Mouse (Mus musculus): ENCODE results near the gene Stim1. TPM values are rescaled to one million over a fixed set of nuclear protein-coding genes. Genes with fewer than 3 reads are reported as not detected.

The Stim1 gene
- polyA plus RNA-seq, 1 experiment from 2014 or later, result 36.4 TPM

GRCm38 (mm10) chr7:102302471-102302870 is 34.9 kb downstream of the Stim1 start:
- 93% methylated on average over 4 of the region's 4 CpGs for WGBS
- ATAC-seq (ENCODE audit: low read depth), result no peak

GRCm38 (mm10) chr7:102305596-102305995 is 38.0 kb downstream of the Stim1 start:
- no peak for ATAC-seq (ENCODE audit: low read depth)
- no peaks in the 10 kb centered on the region for H3K36me3 ChIP-seq (ENCODE audit: control insufficient read depth, insufficient read depth, low read length)
- no peak for DNase-seq (ENCODE audit: low spot score)
- no peak overlapping the region for H3K4me3 ChIP-seq (ENCODE audit: low read depth, low read length)
- H3K9me3 ChIP-seq (ENCODE audit: control insufficient read depth, low read length), result no peaks in the 10 kb centered on the region
- 87% methylated on average over 2 of the region's 2 CpGs for WGBS
- no peak overlapping the region for H3K27ac ChIP-seq (replicated peaks; ENCODE audit: low read depth, low read length)
- no peak overlapping the region for H3K9ac ChIP-seq (ENCODE audit: low read depth, low read length)
- H3K27me3 ChIP-seq (replicated peaks; ENCODE audit: control insufficient read depth, insufficient read depth, low read length), result no peaks in the 10 kb centered on the region
- H3K4me2 ChIP-seq (ENCODE audit: low read depth, low read length), result no peak overlapping the region
- H3K4me1 ChIP-seq (ENCODE audit: control insufficient read depth, insufficient read depth, low read length), result no peaks in the 10 kb centered on the region

More at GRCm38 (mm10) chr7:102302471-102302870, 34.9 kb downstream of the Stim1 start:
- H3K9me3 ChIP-seq (ENCODE audit: control insufficient read depth, low read length), result no peaks in the 10 kb centered on the region
- no peak overlapping the region for H3K9ac ChIP-seq (ENCODE audit: low read depth, low read length)
- H3K4me2 ChIP-seq (ENCODE audit: low read depth, low read length), result no peak overlapping the region
- no peaks in the 10 kb centered on the region for H3K4me1 ChIP-seq (ENCODE audit: control insufficient read depth, insufficient read depth, low read length)
- DNase-seq (ENCODE audit: low spot score), result no peak
- no peaks in the 10 kb centered on the region for H3K36me3 ChIP-seq (ENCODE audit: control insufficient read depth, insufficient read depth, low read length)
- H3K27me3 ChIP-seq (replicated peaks; ENCODE audit: control insufficient read depth, insufficient read depth, low read length), result no peaks in the 10 kb centered on the region
- H3K27ac ChIP-seq (replicated peaks; ENCODE audit: low read depth, low read length), result no peak overlapping the region
- H3K4me3 ChIP-seq (ENCODE audit: low read depth, low read length), result no peak overlapping the region

GRCm38 (mm10) chr7:102310266-102310665 is 42.7 kb downstream of the Stim1 start:
- Histone ChIP-seq H3K4me2 (ENCODE audit: low read depth, low read length) (no peak overlapping the region), H3K4me1 (ENCODE audit: control insufficient read depth, insufficient read depth, low read length) (no peaks in the 10 kb centered on the region), H3K27ac (replicated peaks; ENCODE audit: low read depth, low read length) (no peak overlapping the region), H3K36me3 (ENCODE audit: control insufficient read depth, insufficient read depth, low read length) (no peaks in the 10 kb centered on the region), H3K27me3 (replicated peaks; ENCODE audit: control insufficient read depth, insufficient read depth, low read length) (no peaks in the 10 kb centered on the region), H3K9ac (ENCODE audit: low read depth, low read length) (no peak overlapping the region), H3K4me3 (ENCODE audit: low read depth, low read length) (no peak overlapping the region), H3K9me3 (ENCODE audit: control insufficient read depth, low read length) (no peaks in the 10 kb centered on the region)
- DNase-seq (ENCODE audit: low spot score) (no peak), ATAC-seq (ENCODE audit: low read depth) (no peak)

GRCm38 (mm10) chr7:102310821-102311220 is 43.2 kb downstream of the Stim1 start:
- DNase-seq (ENCODE audit: low spot score), result no peak
- no peak for ATAC-seq (ENCODE audit: low read depth)
- Histone ChIP-seq H3K9me3 (ENCODE audit: control insufficient read depth, low read length) (no peaks in the 10 kb centered on the region), H3K4me2 (ENCODE audit: low read depth, low read length) (no peak overlapping the region), H3K27ac (replicated peaks; ENCODE audit: low read depth, low read length) (no peak overlapping the region), H3K36me3 (ENCODE audit: control insufficient read depth, insufficient read depth, low read length) (no peaks in the 10 kb centered on the region), H3K4me1 (ENCODE audit: control insufficient read depth, insufficient read depth, low read length) (no peaks in the 10 kb centered on the region), H3K27me3 (replicated peaks; ENCODE audit: control insufficient read depth, insufficient read depth, low read length) (no peaks in the 10 kb centered on the region), H3K4me3 (ENCODE audit: low read depth, low read length) (no peak overlapping the region), H3K9ac (ENCODE audit: low read depth, low read length) (no peak overlapping the region)
- 61% methylated on average over 5 of the region's 5 CpGs for WGBS

- Histone ChIP-seq H3K9me3 (ENCODE audit: control insufficient read depth, low read length) (no peaks in the 10 kb centered on the region), H3K27ac (replicated peaks; ENCODE audit: low read depth, low read length) (no peak overlapping the region), H3K4me3 (ENCODE audit: low read depth, low read length) (no peak overlapping the region), H3K27me3 (replicated peaks; ENCODE audit: control insufficient read depth, insufficient read depth, low read length) (no peaks in the 10 kb centered on the region), H3K4me2 (ENCODE audit: low read depth, low read length) (no peak overlapping the region), H3K4me1 (ENCODE audit: control insufficient read depth, insufficient read depth, low read length) (no peaks in the 10 kb centered on the region), H3K36me3 (ENCODE audit: control insufficient read depth, insufficient read depth, low read length) (no peaks in the 10 kb centered on the region), H3K9ac (ENCODE audit: low read depth, low read length) (no peak overlapping the region)
- 76% methylated on average over 4 of the region's 4 CpGs for whole genome bisulfite sequencing
- ATAC-seq (ENCODE audit: low read depth), result no peak
- DNase-seq (ENCODE audit: low spot score), result no peak
Observed at GRCm38 (mm10) chr7:102312840-102313534, 45.4 kb downstream of the Stim1 start.

- no peak overlapping the region for H3K4me3 ChIP-seq (ENCODE audit: low read depth, low read length)
- no peak overlapping the region for H3K9ac ChIP-seq (ENCODE audit: low read depth, low read length)
- no peaks in the 10 kb centered on the region for H3K9me3 ChIP-seq (ENCODE audit: control insufficient read depth, low read length)
- no peaks in the 10 kb centered on the region for H3K36me3 ChIP-seq (ENCODE audit: control insufficient read depth, insufficient read depth, low read length)
- ATAC-seq (ENCODE audit: low read depth), result no peak
- no peak overlapping the region for H3K27ac ChIP-seq (replicated peaks; ENCODE audit: low read depth, low read length)
- no peak overlapping the region for H3K4me2 ChIP-seq (ENCODE audit: low read depth, low read length)
- DNase-seq (ENCODE audit: low spot score), result no peak
- no peaks in the 10 kb centered on the region for H3K27me3 ChIP-seq (replicated peaks; ENCODE audit: control insufficient read depth, insufficient read depth, low read length)
- 59% methylated on average over 2 of the region's 2 CpGs for WGBS
- H3K4me1 ChIP-seq (ENCODE audit: control insufficient read depth, insufficient read depth, low read length), result no peaks in the 10 kb centered on the region
Observed at GRCm38 (mm10) chr7:102313535-102313863, 45.9 kb downstream of the Stim1 start.

- Histone ChIP-seq H3K9ac (ENCODE audit: low read depth, low read length) (no peak overlapping the region), H3K4me1 (ENCODE audit: control insufficient read depth, insufficient read depth, low read length) (no peaks in the 10 kb centered on the region), H3K4me3 (ENCODE audit: low read depth, low read length) (no peak overlapping the region), H3K4me2 (ENCODE audit: low read depth, low read length) (no peak overlapping the region), H3K27me3 (replicated peaks; ENCODE audit: control insufficient read depth, insufficient read depth, low read length) (no peaks in the 10 kb centered on the region), H3K36me3 (ENCODE audit: control insufficient read depth, insufficient read depth, low read length) (no peaks in the 10 kb centered on the region), H3K27ac (replicated peaks; ENCODE audit: low read depth, low read length) (no peak overlapping the region), H3K9me3 (ENCODE audit: control insufficient read depth, low read length) (no peaks in the 10 kb centered on the region)
- 26% methylated on average over 1 of the region's 1 CpGs for WGBS
- DNase-seq (ENCODE audit: low spot score) (no peak), ATAC-seq (ENCODE audit: low read depth) (no peak)
Observed at GRCm38 (mm10) chr7:102314107-102314506, 46.5 kb downstream of the Stim1 start.

- no peak for DNase-seq (ENCODE audit: low spot score)
- H3K4me3 ChIP-seq (ENCODE audit: low read depth, low read length), result no peak overlapping the region
- H3K9me3 ChIP-seq (ENCODE audit: control insufficient read depth, low read length), result no peaks in the 10 kb centered on the region
- no peaks in the 10 kb centered on the region for H3K4me1 ChIP-seq (ENCODE audit: control insufficient read depth, insufficient read depth, low read length)
- no peaks in the 10 kb centered on the region for H3K36me3 ChIP-seq (ENCODE audit: control insufficient read depth, insufficient read depth, low read length)
- no peak overlapping the region for H3K27ac ChIP-seq (replicated peaks; ENCODE audit: low read depth, low read length)
- H3K4me2 ChIP-seq (ENCODE audit: low read depth, low read length), result no peak overlapping the region
- no peaks in the 10 kb centered on the region for H3K27me3 ChIP-seq (replicated peaks; ENCODE audit: control insufficient read depth, insufficient read depth, low read length)
- H3K9ac ChIP-seq (ENCODE audit: low read depth, low read length), result no peak overlapping the region
- no peak for ATAC-seq (ENCODE audit: low read depth)
Observed at GRCm38 (mm10) chr7:102314908-102315307, 47.3 kb downstream of the Stim1 start.

- WGBS, result 60% methylated on average over 7 of the region's 7 CpGs
- Histone ChIP-seq H3K4me3 (ENCODE audit: low read depth, low read length) (no peak overlapping the region), H3K9me3 (ENCODE audit: control insufficient read depth, low read length) (no peaks in the 10 kb centered on the region), H3K36me3 (ENCODE audit: control insufficient read depth, insufficient read depth, low read length) (no peaks in the 10 kb centered on the region), H3K27ac (replicated peaks; ENCODE audit: low read depth, low read length) (no peak overlapping the region), H3K4me2 (ENCODE audit: low read depth, low read length) (no peak overlapping the region), H3K4me1 (ENCODE audit: control insufficient read depth, insufficient read depth, low read length) (no peaks in the 10 kb centered on the region), H3K9ac (ENCODE audit: low read depth, low read length) (no peak overlapping the region), H3K27me3 (replicated peaks; ENCODE audit: control insufficient read depth, insufficient read depth, low read length) (no peaks in the 10 kb centered on the region)
- ATAC-seq (ENCODE audit: low read depth), result no peak
- DNase-seq (ENCODE audit: low spot score), result no peak
Observed at GRCm38 (mm10) chr7:102315435-102315834, 47.8 kb downstream of the Stim1 start.
